Mouse (Mus musculus) kidney, embryonic 16.5 days (tissue): Measurements from ENCODE around the gene Nfkbiz. TPM values are rescaled to one million over a fixed set of nuclear protein-coding genes. Genes with fewer than 3 reads are reported as not detected.

ENCODE experiments used
- ATAC-seq: fragments of 200-750 bp; cut with Nextera tagmentation; 2 replicates; pipeline ENCODE4 v1.8.0; 2017; ENCODE audit warnings: moderate TSS enrichment; ENCODE audit not compliant: low FRiP score, low TSS enrichment
- H3K27ac ChIP-seq: fragments of 300-500 bp; sonication (generic); 2 replicates; pipeline ENCODE4 v1.5.1; 2014; ENCODE audit warnings: low read length
- H3K27me3 ChIP-seq: fragments of 300-500 bp; sonication (generic); 2 replicates; pipeline ENCODE4 v1.6.1; 2014; ENCODE audit warnings: low read length, control low read depth, mixed read lengths; ENCODE audit not compliant: insufficient read depth
- H3K36me3 ChIP-seq: fragments of 300-500 bp; sonication (generic); 2 replicates; pipeline ENCODE4 v1.6.1; 2014; ENCODE audit warnings: low read length, control low read depth, mixed read lengths; ENCODE audit not compliant: insufficient read depth
- H3K4me1 ChIP-seq: fragments of 300-500 bp; sonication (generic); 2 replicates; pipeline ENCODE4 v1.6.1; 2014; ENCODE audit warnings: low read length, control low read depth, mixed read lengths; ENCODE audit not compliant: insufficient read depth
- H3K4me2 ChIP-seq: fragments of 300-500 bp; sonication (generic); replicated peaks from 2 replicates; pipeline ENCODE4 v1.6.1; 2014; ENCODE audit warnings: low read depth, low read length
- H3K4me3 ChIP-seq: fragments of 300-500 bp; sonication (generic); 2 replicates; pipeline ENCODE4 v1.5.1; 2014; ENCODE audit warnings: mild to moderate bottlenecking, low read length
- H3K9ac ChIP-seq: fragments of 300-500 bp; sonication (generic); replicated peaks from 2 replicates; pipeline ENCODE4 v1.6.1; 2014; ENCODE audit warnings: low read length
- H3K9me3 ChIP-seq: fragments of 300-500 bp; sonication (generic); 2 replicates; pipeline ENCODE4 v1.6.1; 2016; ENCODE audit warnings: low read length, control low read depth
- WGBS: fragments of 180-500 bp; shearing (Covaris S2); extraction: QIAGEN DNeasy Blood & Tissue Kit; methylation state at CpG from one replicate; pipeline ENCODE4 v1.1.7; 2014; 5-methylcytosine and 5-hydroxymethylcytosine counted together
- polyA plus RNA-seq: library from polyadenylated mRNA; unstranded; fragments of >200 nt; fragmentation: Nextera tagmentation; extraction: Ambion mirVana; gene quantifications from 2 replicates; pipeline ENCODE4 v1.2.1, GENCODE M21; 2015

Nfkbiz gene
- polyA plus RNA-seq, 1 experiment from 2014 or later = 5.1 TPM

- Histone ChIP-seq H3K4me2 (no peak overlapping the region), H3K4me3 (no peak overlapping the region), H3K4me1 (no peaks in the 10 kb centered on the region), H3K27ac (no peak overlapping the region), H3K9ac (no peak overlapping the region), H3K36me3 (peaks cover 37% of the 10 kb centered on the region), H3K9me3 (no peaks in the 10 kb centered on the region), H3K27me3 (no peaks in the 10 kb centered on the region)
- peak; percentile 35; the same call in 1 of the 2 replicates for ATAC-seq
- 92% methylated on average over 9 of the region's 9 CpGs for WGBS
Measured at GRCm38 (mm10) chr16:55809779-55810514, 28.8 kb downstream of the Nfkbiz start.

- ATAC-seq = no peak
- Histone ChIP-seq H3K4me1 (no peaks in the 10 kb centered on the region), H3K4me2 (no peak overlapping the region), H3K36me3 (peaks cover 31% of the 10 kb centered on the region), H3K27ac (no peak overlapping the region), H3K4me3 (no peak overlapping the region), H3K9ac (no peak overlapping the region), H3K27me3 (no peaks in the 10 kb centered on the region), H3K9me3 (no peaks in the 10 kb centered on the region)
- WGBS = 95% methylated on average over 6 of the region's 6 CpGs
Measured at GRCm38 (mm10) chr16:55809345-55809744, 29.4 kb downstream of the Nfkbiz start.

- Histone ChIP-seq H3K27ac (no peak overlapping the region), H3K9me3 (no peaks in the 10 kb centered on the region), H3K36me3 (peaks cover 14% of the 10 kb centered on the region), H3K4me1 (no peaks in the 10 kb centered on the region), H3K27me3 (no peaks in the 10 kb centered on the region), H3K9ac (no peak overlapping the region), H3K4me3 (no peak overlapping the region), H3K4me2 (no peak overlapping the region)
- WGBS = 80% methylated on average over 6 of the region's 6 CpGs
- no peak for ATAC-seq
Measured at GRCm38 (mm10) chr16:55807505-55807932, 31.2 kb downstream of the Nfkbiz start.

DNA sequence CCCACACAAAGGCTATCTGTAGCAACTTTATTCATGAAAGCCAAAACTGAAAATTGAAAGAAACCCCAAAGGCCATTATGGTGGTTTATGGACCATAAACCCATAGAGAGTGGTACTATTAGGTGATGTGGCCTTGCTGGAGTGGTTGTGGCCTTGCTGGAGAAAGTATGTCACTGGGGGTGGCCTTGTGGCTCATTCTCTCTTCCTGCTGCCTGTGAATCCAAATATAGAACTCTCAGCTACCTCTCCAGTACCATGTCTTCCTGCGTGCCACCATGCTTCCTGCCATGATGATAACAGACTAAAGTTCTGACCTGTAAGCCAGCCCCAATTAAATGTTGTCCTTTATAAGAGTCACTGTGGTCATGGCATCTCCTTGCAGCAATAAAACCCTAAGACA is 33.9 kb downstream of the Nfkbiz start:
- ATAC-seq = no peak
- Histone ChIP-seq H3K9ac (no peak overlapping the region), H3K27ac (no peak overlapping the region), H3K4me2 (no peak overlapping the region), H3K36me3 (no peaks in the 10 kb centered on the region), H3K4me3 (no peak overlapping the region), H3K27me3 (no peaks in the 10 kb centered on the region), H3K4me1 (no peaks in the 10 kb centered on the region), H3K9me3 (no peaks in the 10 kb centered on the region)
- 83% methylated on average over 1 of the region's 1 CpGs for WGBS

GRCm38 (mm10) chr16:55801629-55802028 is 37.1 kb downstream of the Nfkbiz start:
- no peak overlapping the region for H3K27ac ChIP-seq
- WGBS = 60% methylated on average over 1 of the region's 1 CpGs
- no peaks in the 10 kb centered on the region for H3K27me3 ChIP-seq
- H3K4me3 ChIP-seq = no peak overlapping the region
- ATAC-seq = no peak
- no peak overlapping the region for H3K9ac ChIP-seq
- no peak overlapping the region for H3K4me2 ChIP-seq
- no peaks in the 10 kb centered on the region for H3K9me3 ChIP-seq
- H3K36me3 ChIP-seq = no peaks in the 10 kb centered on the region
- H3K4me1 ChIP-seq = no peaks in the 10 kb centered on the region

DNA sequence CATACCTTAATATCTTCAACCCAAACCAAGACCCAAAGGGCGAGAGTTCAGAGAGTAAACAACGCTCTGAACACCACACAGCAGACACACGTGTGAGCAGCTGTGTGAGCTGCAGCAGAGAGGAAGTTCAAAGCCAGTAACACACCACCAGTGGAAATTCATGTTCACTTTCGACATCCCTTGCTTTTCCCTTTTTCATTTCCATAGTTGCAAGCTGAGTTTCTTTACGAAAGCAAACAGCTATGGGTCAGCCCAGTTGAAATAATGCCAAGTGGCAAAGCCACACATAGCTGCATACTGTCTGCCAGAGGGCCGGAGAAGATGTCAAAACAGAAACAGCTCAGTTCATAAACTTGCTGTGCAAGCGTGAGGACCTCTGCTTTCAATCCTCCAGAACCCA is 39.9 kb downstream of the Nfkbiz start:
- ATAC-seq = no peak
- WGBS = 80% methylated on average over 7 of the region's 7 CpGs
- no peaks in the 10 kb centered on the region for H3K27me3 ChIP-seq
- H3K27ac ChIP-seq = no peak overlapping the region
- no peak overlapping the region for H3K4me3 ChIP-seq
- H3K36me3 ChIP-seq = no peaks in the 10 kb centered on the region
- H3K9me3 ChIP-seq = no peaks in the 10 kb centered on the region
- H3K9ac ChIP-seq = no peak overlapping the region
- no peak overlapping the region for H3K4me2 ChIP-seq
- no peaks in the 10 kb centered on the region for H3K4me1 ChIP-seq

DNA sequence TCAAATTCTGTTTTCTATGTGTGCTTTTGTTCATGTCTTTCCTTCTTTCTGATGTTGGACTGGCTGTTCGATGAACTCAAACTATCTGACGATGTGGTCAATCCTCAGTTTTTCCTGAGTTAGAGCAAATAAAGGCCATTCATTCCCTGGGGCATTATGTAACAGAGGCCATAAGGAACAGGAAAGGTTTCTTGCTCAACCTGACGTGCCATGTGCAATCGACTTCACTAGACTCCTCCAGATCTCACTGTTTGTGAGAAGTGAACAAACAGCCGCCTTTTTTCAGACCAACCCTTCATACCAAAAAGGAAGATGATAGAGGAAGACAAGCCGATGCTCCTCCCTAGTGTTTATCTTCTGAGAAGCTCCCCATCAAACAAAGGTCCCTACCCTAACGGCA is 48.4 kb downstream of the Nfkbiz start:
- 83% methylated on average over 7 of the region's 7 CpGs for WGBS
- Histone ChIP-seq H3K9ac (no peak overlapping the region), H3K4me2 (no peak overlapping the region), H3K27me3 (no peaks in the 10 kb centered on the region), H3K9me3 (no peaks in the 10 kb centered on the region), H3K27ac (no peak overlapping the region), H3K4me3 (no peak overlapping the region), H3K4me1 (no peaks in the 10 kb centered on the region), H3K36me3 (no peaks in the 10 kb centered on the region)
- no peak for ATAC-seq

- Histone ChIP-seq H3K4me3 (no peak overlapping the region), H3K27me3 (no peaks in the 10 kb centered on the region), H3K36me3 (no peaks in the 10 kb centered on the region), H3K4me2 (no peak overlapping the region), H3K27ac (no peak overlapping the region), H3K9ac (no peak overlapping the region), H3K4me1 (no peaks in the 10 kb centered on the region), H3K9me3 (no peaks in the 10 kb centered on the region)
- ATAC-seq = peak; percentile 91
- 6% methylated on average over 1 of the region's 1 CpGs for WGBS
Measured at GRCm38 (mm10) chr16:55789291-55789690, 49.4 kb downstream of the Nfkbiz start.

DNA sequence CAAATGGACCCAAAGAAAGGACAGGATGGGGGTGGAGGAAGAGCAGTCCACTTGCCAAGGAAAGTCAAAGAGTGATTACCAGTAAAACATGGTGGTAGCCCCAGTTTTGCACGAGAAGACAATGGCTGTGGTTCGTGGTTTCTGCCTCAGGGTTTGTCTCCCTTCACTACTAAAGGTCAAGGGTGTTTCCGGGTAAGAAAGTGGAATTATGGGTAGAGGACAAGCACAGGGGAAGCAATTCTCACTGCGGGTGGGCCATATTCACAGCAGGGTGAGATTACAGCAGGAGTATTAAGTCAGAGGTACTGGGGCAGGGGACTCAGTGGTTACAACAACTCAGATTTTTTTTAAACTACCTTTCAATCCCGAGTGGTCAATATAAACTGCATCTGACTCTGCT is 50.0 kb downstream of the Nfkbiz start:
- H3K4me2 ChIP-seq = no peak overlapping the region
- ATAC-seq = no peak
- no peak overlapping the region for H3K4me3 ChIP-seq
- no peaks in the 10 kb centered on the region for H3K36me3 ChIP-seq
- H3K27ac ChIP-seq = no peak overlapping the region
- H3K4me1 ChIP-seq = no peaks in the 10 kb centered on the region
- H3K27me3 ChIP-seq = no peaks in the 10 kb centered on the region
- WGBS = 66% methylated on average over 5 of the region's 5 CpGs
- no peaks in the 10 kb centered on the region for H3K9me3 ChIP-seq
- no peak overlapping the region for H3K9ac ChIP-seq

GRCm38 (mm10) chr16:55787385-55788072 is 51.2 kb downstream of the Nfkbiz start:
- Histone ChIP-seq H3K4me1 (no peaks in the 10 kb centered on the region), H3K27ac (no peak overlapping the region), H3K27me3 (no peaks in the 10 kb centered on the region), H3K9ac (no peak overlapping the region), H3K36me3 (no peaks in the 10 kb centered on the region), H3K9me3 (no peaks in the 10 kb centered on the region), H3K4me3 (no peak overlapping the region), H3K4me2 (no peak overlapping the region)
- ATAC-seq = no peak
- 90% methylated on average over 13 of the region's 13 CpGs for WGBS
